Mouse (Mus musculus) fat pad, adult 2 months (tissue): ENCODE results near the gene Glmn.

Experiments used
- DNase-seq: peaks from one replicate; pipeline ENCODE4 v3.0.0-alpha.2; 2011; ENCODE audit warnings: low read depth, low spot score; ENCODE audit errors: extremely low read depth

The Glmn gene

GRCm38 (mm10) chr5:107597301-107598077 lies at the start of gene Glmn, which contains the start of gene Rpap2:
TSS of gene Glmn (minus strand) at chr5:107597888.
TSS of gene Rpap2 (plus strand) at chr5:107597373.
- DNase-seq: peak; percentile 16

GRCm38 (mm10) chr5:107645935-107646334 lies 48.2 kb upstream of the Glmn start:
- no peak for DNase-seq

GRCm38 (mm10) chr5:107644595-107644994 lies 46.9 kb upstream of the Glmn start:
- DNase-seq: no peak

- no peak for DNase-seq
Measured at GRCm38 (mm10) chr5:107638366-107638765, 40.7 kb upstream of the Glmn start.

GRCm38 (mm10) chr5:107637106-107637505 lies 39.4 kb upstream of the Glmn start:
- no peak for DNase-seq

- no peak for DNase-seq
Measured at GRCm38 (mm10) chr5:107633651-107634050, 36.0 kb upstream of the Glmn start.

- no peak for DNase-seq
Measured at GRCm38 (mm10) chr5:107621327-107621726, 23.6 kb upstream of the Glmn start.

GRCm38 (mm10) chr5:107617986-107618385 lies 20.3 kb upstream of the Glmn start:
- DNase-seq: no peak

- no peak for DNase-seq
Measured at GRCm38 (mm10) chr5:107611224-107611623, 13.5 kb upstream of the Glmn start.

- no peak for DNase-seq
Measured at GRCm38 (mm10) chr5:107598380-107598779, 692 bp upstream of the Glmn start.

- no peak for DNase-seq
Measured at GRCm38 (mm10) chr5:107569148-107569547, 28.5 kb downstream of the Glmn start.

GRCm38 (mm10) chr5:107556969-107557368 lies 40.7 kb downstream of the Glmn start:
- no peak for DNase-seq

- DNase-seq: no peak
Measured at GRCm38 (mm10) chr5:107554336-107554735, 43.4 kb downstream of the Glmn start.

GRCm38 (mm10) chr5:107548444-107548843 lies 49.2 kb downstream of the Glmn start:
- DNase-seq: no peak

GRCm38 (mm10) chr5:107547955-107548354 lies 49.7 kb downstream of the Glmn start:
- no peak for DNase-seq

- DNase-seq: no peak
Measured at GRCm38 (mm10) chr5:107545927-107546326, 51.8 kb downstream of the Glmn start.

- DNase-seq: no peak
Measured at GRCm38 (mm10) chr5:107541696-107542095, 56.0 kb downstream of the Glmn start.

- DNase-seq: no peak
Measured at GRCm38 (mm10) chr5:107534581-107534980, 63.1 kb downstream of the Glmn start, which contains the start of gene 1700028K03Rik. TSS of gene 1700028K03Rik (plus strand) at chr5:107534709.

- no peak for DNase-seq
Measured at GRCm38 (mm10) chr5:107533590-107533989, 64.1 kb downstream of the Glmn start.

GRCm38 (mm10) chr5:107528856-107529255 lies 68.8 kb downstream of the Glmn start:
- no peak for DNase-seq

GRCm38 (mm10) chr5:107524281-107524680 lies 73.4 kb downstream of the Glmn start:
- DNase-seq: no peak

- DNase-seq: no peak
Measured at GRCm38 (mm10) chr5:107521897-107522296, 75.8 kb downstream of the Glmn start.

GRCm38 (mm10) chr5:107521386-107521785 lies 76.3 kb downstream of the Glmn start:
- DNase-seq: no peak
